ENCODE assay signal across 13 mouse cellular contexts in the genomic region with DNA sequence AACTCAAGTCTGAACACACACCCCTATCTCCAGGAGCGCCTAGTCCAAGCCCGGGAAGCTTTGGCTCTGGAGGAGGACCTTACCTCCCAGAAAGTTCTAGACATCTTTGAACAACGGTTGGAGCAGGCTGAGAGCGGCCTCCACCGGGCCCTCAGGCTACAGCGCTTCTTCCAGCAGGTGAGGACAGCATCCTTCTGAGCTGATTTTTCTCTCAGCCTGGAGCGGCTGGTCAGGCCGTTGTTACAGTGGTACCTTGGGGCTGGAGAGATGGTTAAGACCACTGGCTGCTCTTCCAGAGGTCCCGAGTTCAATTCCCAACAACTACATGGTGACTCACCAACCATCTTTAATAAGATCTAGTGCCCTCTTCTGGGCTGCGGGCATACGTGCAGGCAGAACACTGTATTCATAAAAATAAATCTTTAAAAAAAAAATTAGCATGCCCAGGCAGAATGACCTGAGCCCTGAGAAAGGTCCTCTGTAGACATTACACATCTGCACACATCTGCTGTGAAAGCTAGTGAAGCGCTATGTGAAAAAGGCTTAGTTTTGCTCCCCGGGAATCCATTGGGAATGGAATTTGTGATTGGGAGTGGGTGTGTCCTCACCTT. TPM values are rescaled to one million over a fixed set of nuclear protein-coding genes. Genes with fewer than 3 reads are reported as not detected.
DNase-seq lines count a peak whose midpoint lies in the region; ATAC-seq lines count a peak whose summit lies in the region.
"Had no signal": no experiment of that assay in that cellular context is flagged by ENCODE, and none has a peak within 500 bp of the region (broad histone marks: within the 10 kb centered on the region; RNA-seq: fewer than 3 reads in every experiment).

No protein-coding gene starts in this region.

- WGBS in embryonic facial prominence, embryonic 14.5 days, result 84% methylated on average over 13 of the region's 13 CpGs
- WGBS in kidney, embryonic 14.5 days, result 91% methylated on average over 13 of the region's 13 CpGs

- no peak overlapping the region for H3K4me3 ChIP-seq in embryonic facial prominence, embryonic 14.5 days (ENCODE audit: low read depth, low read length)
- no peak overlapping the region for H3K4me3 ChIP-seq in kidney, embryonic 14.5 days (ENCODE audit: low read length)

- no peaks in the 10 kb centered on the region for H3K4me1 ChIP-seq in embryonic facial prominence, embryonic 14.5 days (ENCODE audit: control insufficient read depth, insufficient read depth, low read length)
- H3K4me1 ChIP-seq in kidney, embryonic 14.5 days (ENCODE audit: control insufficient read depth, insufficient read depth, low read length), result no peaks in the 10 kb centered on the region

- no peaks in the 10 kb centered on the region for H3K27me3 ChIP-seq in embryonic facial prominence, embryonic 14.5 days (replicated peaks; ENCODE audit: control insufficient read depth, insufficient read depth, low read length)
- H3K27me3 ChIP-seq in kidney, embryonic 14.5 days (ENCODE audit: control insufficient read depth, insufficient read depth, low read length), result no peaks in the 10 kb centered on the region

- ATAC-seq in cerebellum, adult (ENCODE audit: insufficient number of reproducible peaks, low FRiP score, low TSS enrichment), result no peak
- ATAC-seq in embryonic facial prominence, embryonic 14.5 days (ENCODE audit: low read depth), result 0 out of 2 replicates have a peak, but pooled peaks have one; percentile 16
- no peak for ATAC-seq in kidney, embryonic 14.5 days (ENCODE audit: low FRiP score, low TSS enrichment)

- DNase-seq in cerebellum, postnatal 10 days, result peak; percentile 39 to 63
- peak; percentile 8 for DNase-seq in kidney, postnatal 10 days
- DNase-seq in kidney, postnatal 36 days, result no peak
- peak; percentile 60 for DNase-seq in 416B (ENCODE audit: low read depth)
- DNase-seq in embryonic facial prominence, embryonic 14.5 days (ENCODE audit: low spot score), result no peak
- DNase-seq in gastrocnemius, postnatal 4 days (ENCODE audit: low spot score in 2 of 2), result no peak
- DNase-seq: adrenal gland, adult 2 months; right cerebral cortex, adult 18-20 months had no signal

- H3K27ac ChIP-seq in embryonic facial prominence, embryonic 14.5 days (replicated peaks; ENCODE audit: low read depth, low read length), result no peak overlapping the region
- no peak overlapping the region for H3K27ac ChIP-seq in kidney, embryonic 14.5 days (ENCODE audit: low read depth, low read length)

- H3K4me2 ChIP-seq in embryonic facial prominence, embryonic 14.5 days (ENCODE audit: low read depth, low read length), result no peak overlapping the region
- no peak overlapping the region for H3K4me2 ChIP-seq in kidney, embryonic 14.5 days (replicated peaks; ENCODE audit: low read depth, low read length)

- peaks cover 97% of the 10 kb centered on the region for H3K36me3 ChIP-seq in embryonic facial prominence, embryonic 14.5 days (ENCODE audit: control insufficient read depth, insufficient read depth, low read length)
- peaks cover 87% of the 10 kb centered on the region for H3K36me3 ChIP-seq in kidney, embryonic 14.5 days (ENCODE audit: control insufficient read depth, insufficient read depth, low read length)

- H3K9me3 ChIP-seq in embryonic facial prominence, embryonic 14.5 days (ENCODE audit: control insufficient read depth, low read length), result no peaks in the 10 kb centered on the region
- no peaks in the 10 kb centered on the region for H3K9me3 ChIP-seq in kidney, embryonic 14.5 days (ENCODE audit: control insufficient read depth, low read length)

- no peak overlapping the region for H3K9ac ChIP-seq in embryonic facial prominence, embryonic 14.5 days (ENCODE audit: low read depth, low read length)
- H3K9ac ChIP-seq in kidney, embryonic 14.5 days (ENCODE audit: low read depth, low read length), result no peak overlapping the region

RNA-seq across cellular contexts. Expression of a gene that starts 11.8 kb away (rescaled TPM):
- 113 and 128 TPM in 2 replicates for polyA plus RNA-seq in embryonic facial prominence, embryonic 14.5 days (2014; fragmentation: Nextera tagmentation; extraction: Ambion mirVana)
- total RNA-seq in gastrocnemius, postnatal 4 days (2021), result 10 to 100 TPM; 90.4 to 92.7 TPM
- polyA plus RNA-seq in kidney, embryonic 14.5 days (2014; fragmentation: Nextera tagmentation; extraction: Ambion mirVana), result 72.4 and 74.9 TPM in 2 replicates

RNA-seq across cellular contexts. Expression of a gene that starts 19.1 kb away (rescaled TPM):
- polyA plus RNA-seq in embryonic facial prominence, embryonic 14.5 days (2014; fragmentation: Nextera tagmentation; extraction: Ambion mirVana), result 0.64 and 0.82 TPM in 2 replicates
- total RNA-seq in gastrocnemius, postnatal 4 days (2021), result 1 to 10 TPM; 1.1 to 2.8 TPM
- polyA plus RNA-seq in kidney, embryonic 14.5 days (2014; fragmentation: Nextera tagmentation; extraction: Ambion mirVana), result 0.57 and 1.1 TPM in 2 replicates

RNA-seq across cellular contexts. Expression of a gene that starts 24.2 kb away (rescaled TPM):
- 21.4 and 25.2 TPM in 2 replicates for polyA plus RNA-seq in embryonic facial prominence, embryonic 14.5 days (2014; fragmentation: Nextera tagmentation; extraction: Ambion mirVana)
- 10 to 100 TPM; 28.3 to 29.7 TPM for total RNA-seq in gastrocnemius, postnatal 4 days (2021)
- 44.5 and 45.5 TPM in 2 replicates for polyA plus RNA-seq in kidney, embryonic 14.5 days (2014; fragmentation: Nextera tagmentation; extraction: Ambion mirVana)

RNA-seq across cellular contexts. Expression of a gene that starts 45.9 kb away (rescaled TPM):
- not detected in 2 replicates for polyA plus RNA-seq in embryonic facial prominence, embryonic 14.5 days (2014; fragmentation: Nextera tagmentation; extraction: Ambion mirVana)
- not detected for total RNA-seq in gastrocnemius, postnatal 4 days (2021)
- polyA plus RNA-seq in kidney, embryonic 14.5 days (2014; fragmentation: Nextera tagmentation; extraction: Ambion mirVana), result not detected in 2 replicates
- total RNA-seq: adrenal gland, adult 2 months; layer of hippocampus, postnatal 25 days had no signal
- polyA plus RNA-seq: adrenal gland, adult 2 months; hindbrain, embryonic 16.5 days; liver, embryonic 16.5 days had no signal

Comparison
In these comparisons a context has a peak if more than half of its experiments do, and no peak if none do; other contexts are left out.
1. DNase-seq: peak in cerebellum, postnatal 10 days (2 of 2), kidney, postnatal 10 days (single experiment) and 416B (single experiment); none in kidney, postnatal 36 days (0 of 2), embryonic facial prominence, embryonic 14.5 days (single experiment) and gastrocnemius, postnatal 4 days (0 of 2).